Mouse (Mus musculus) activated CD4-positive, CD25-positive, alpha-beta regulatory T cell, adult 4 months (primary cell): ENCODE measurements at regions not wholly inside any gene's neighbourhood (a gene's known extent, or its start where the extent isn't known, plus 50 kb on each side); places are given as distances from the start of the nearest gene placed in this dataset.

ENCODE experiments used
- ATAC-seq: one replicate; pipeline ENCODE4 v1.8.0; 2017

DNA sequence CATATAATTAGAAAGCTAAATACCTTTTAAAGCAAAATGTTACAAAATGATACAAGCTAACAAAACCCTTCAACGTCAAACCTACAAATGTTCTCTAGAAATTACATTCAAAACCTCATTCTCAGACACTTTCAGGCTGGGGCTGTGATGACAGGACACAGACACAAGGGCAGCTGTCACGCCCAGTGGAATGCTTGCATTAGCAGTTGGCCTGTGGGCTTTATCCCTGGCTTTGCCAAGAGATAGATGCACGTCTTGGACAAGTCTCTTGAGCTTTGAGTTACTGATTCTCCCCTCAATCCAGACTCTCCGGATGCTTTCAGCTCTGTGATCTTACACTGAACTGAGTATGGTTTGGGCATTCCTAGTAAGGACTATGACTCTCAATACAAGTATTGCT, 196.1 kb upstream of the Jade1 start:
- no peak for ATAC-seq

DNA sequence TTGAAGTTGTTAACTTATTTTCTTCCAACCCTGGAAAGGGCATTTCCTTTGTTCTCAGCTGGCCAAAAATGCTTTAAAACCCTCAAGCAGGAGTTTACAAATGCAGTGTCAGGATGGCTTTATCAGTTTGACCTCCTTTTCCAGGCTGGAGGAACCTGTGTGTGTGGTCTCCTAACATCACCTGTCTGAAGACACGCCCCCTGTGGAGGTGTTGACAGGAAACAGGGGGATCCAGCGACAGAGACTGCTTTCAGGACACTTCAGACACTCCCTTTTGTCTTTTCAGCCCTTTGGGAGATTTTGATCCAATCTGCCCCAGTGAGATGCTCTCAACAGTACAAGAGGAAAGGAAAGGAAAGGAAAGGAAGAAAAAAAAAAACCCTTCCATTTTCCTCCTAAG, 202.5 kb upstream of the Jade1 start:
- ATAC-seq, result no peak

DNA sequence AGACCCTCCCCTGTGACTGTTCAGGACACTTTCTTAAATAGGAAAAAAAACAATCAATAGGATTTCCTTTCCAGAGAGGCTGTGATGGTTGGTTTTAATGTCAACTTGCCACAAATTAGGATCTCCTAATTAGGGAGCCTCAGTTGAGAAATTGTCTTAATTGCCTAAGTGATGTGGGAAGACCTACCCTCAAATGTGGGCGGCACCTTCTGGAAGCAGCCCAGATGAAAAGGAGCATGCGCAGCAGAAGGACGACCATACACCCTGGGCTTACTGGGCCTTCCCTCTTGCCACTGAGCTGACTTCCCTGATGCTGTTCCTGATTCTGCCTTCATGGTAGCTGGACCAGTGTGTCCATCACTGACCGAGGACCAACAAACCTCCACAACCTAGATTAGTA, 203.7 kb upstream of the Jade1 start:
- no peak for ATAC-seq

DNA sequence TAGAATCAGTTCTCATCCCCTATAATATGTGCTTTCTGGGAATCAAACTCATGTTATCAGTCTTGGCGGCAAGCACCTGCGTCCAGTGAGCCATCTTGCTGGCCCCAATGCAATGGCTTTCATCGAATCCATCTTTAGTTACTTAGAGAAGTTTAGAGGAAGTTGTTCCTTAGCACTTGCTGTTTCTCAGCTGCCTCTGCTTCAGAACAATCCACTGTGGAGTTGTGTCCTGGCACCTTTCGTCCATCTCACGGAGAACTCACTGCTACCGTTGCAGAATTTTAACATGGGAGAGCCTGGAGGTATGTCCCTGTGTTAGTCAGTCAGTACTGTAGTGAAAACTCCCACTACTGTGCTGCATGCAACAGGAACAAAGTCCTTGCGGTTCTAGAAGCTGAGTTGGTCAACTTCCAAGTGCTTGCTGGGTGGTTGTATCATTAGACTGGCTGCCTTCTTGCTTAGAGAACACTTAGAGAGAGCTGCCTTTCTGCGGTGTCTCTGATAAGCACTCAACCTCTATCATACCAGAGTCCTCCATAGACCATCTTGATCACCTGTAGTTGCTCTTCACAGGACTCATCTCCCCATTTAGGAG, 204.3 kb upstream of the Jade1 start:
- ATAC-seq, result no peak

DNA sequence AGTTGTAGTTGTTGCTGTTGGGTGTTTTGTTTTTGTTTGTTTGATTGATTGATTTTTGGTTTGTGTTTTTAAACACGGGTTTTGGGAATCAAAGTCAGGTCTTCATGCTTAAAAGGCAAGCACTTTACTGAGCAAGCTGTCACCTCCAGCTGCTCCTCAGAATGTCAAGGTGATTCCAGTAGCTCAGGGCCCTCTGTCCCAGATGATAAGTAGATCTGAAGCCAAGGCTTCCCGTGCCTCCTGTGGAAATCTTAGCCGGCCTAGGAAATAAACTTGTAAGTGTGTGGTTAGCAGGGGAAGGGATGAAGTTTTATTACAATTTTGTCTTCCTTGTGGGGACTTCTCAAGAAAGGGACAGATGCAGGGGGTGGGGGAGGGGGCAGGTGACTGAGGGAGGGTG, 205.2 kb upstream of the Jade1 start:
- ATAC-seq, result no peak

DNA sequence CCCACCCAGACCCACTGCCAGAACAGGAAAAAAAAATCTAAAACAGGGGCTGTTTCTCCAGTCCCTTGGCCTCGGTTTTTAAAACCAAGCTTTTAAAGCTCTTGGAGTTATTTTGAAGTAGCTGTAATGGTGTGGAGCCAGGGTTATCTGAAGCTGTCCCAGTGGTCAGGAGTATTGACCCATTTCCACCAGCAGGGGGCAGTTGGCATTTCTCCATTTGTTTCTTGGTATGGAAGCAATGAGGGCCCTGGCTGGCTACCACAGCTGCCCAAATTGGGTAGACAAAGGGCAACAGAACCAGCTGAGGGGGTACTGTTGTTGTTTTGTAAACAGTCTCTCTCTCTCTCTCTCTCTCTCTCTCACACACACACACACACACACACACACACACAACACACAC, 206.7 kb upstream of the Jade1 start:
- no peak for ATAC-seq

DNA sequence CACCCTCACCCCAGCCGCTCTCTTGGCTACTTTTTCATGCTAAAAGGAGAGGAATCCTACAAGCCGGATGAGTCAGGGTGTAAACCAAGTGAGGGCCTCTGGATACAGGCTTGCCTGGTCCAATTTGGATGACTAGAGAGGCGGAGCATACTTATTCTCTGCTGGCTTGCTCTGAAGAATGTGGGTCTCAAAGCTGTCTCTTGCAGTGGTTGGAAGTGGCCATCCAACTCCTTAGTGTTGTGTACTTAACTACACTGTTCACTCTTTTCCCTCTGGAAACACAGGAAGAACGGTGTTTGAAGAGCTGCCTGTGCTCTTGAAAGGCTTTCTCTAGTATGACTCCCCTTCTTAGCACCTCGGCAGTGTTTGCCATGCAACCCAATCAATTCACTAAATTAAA, 208.7 kb upstream of the Jade1 start:
- no peak for ATAC-seq

DNA sequence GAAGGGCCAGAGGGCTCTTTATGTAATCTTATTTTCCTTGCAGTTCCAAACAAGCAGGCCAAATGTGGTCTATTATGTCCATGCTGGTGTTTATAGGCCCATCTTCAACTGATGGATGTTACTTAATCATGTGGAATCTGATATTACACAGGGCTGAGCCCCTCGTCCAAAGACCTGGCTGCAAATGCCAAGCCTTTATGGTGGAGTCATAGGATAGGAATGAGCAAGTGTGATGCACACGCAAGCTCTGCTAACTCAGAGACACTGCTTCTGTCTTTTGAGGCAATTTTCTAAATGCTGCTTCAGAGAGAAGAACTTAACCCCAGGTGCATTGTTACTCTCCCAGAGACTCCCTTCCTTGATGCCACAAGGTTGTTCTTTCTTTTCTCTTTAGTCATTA, 212.1 kb upstream of the Jade1 start:
- no peak for ATAC-seq

DNA sequence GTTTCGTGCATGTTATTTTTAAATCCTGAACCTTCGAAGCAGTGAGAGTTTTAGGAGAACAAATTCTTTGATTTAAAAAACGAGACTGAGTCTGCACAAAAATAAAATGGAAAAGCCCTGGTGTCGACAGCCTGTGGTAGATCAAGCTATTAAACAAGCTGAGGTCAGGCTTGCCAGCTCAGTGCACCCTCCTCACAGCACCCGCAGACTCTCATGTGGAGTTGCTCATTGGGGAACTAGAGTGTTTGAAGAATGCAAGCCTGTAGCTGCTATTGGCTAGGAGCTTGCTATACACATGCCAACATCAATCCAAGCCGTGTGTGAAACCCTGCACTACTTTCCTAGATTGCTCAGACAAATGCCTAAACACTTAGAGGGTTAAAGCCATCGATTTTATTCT, 223.1 kb upstream of the Jade1 start:
- no peak for ATAC-seq

DNA sequence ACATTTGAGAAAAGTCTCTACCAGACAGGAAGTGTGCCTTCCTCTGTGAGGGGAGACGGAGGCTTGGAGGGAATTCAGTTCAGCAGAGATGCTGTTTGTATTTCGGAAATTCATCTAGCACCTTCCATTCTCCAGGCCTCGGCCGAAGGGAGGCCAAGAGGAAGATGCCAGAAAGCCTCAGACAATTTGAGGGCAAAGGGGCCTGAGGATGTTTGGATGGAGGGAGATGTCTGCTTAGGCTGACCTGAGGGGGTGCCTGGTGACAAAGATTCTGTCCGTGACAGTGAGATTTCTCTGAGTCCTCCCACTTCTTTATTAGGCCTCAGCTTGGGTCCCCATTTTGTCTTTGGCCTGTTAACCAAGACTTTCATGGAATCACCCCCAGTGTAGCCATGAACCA, 225.2 kb upstream of the Jade1 start:
- ATAC-seq, result no peak

DNA sequence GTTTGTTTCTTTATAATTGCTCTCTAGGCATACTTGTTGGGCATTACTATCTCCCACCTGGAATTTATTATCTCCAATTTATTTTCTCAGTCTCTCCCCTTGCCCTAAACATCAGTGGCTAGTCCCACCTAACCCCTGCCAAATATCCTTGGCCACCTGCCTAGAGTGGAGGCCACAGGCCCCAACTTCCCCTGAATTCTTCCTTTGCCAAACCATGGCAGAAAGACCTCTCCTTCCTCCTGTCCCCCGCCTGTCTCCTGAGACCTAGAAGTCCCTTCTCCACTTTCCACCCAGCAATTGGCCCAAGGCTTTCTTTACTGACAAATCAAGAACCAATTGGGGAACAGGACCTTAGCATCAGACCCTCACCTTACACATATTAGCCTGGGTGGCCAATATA, 226.7 kb upstream of the Jade1 start:
- no peak for ATAC-seq

DNA sequence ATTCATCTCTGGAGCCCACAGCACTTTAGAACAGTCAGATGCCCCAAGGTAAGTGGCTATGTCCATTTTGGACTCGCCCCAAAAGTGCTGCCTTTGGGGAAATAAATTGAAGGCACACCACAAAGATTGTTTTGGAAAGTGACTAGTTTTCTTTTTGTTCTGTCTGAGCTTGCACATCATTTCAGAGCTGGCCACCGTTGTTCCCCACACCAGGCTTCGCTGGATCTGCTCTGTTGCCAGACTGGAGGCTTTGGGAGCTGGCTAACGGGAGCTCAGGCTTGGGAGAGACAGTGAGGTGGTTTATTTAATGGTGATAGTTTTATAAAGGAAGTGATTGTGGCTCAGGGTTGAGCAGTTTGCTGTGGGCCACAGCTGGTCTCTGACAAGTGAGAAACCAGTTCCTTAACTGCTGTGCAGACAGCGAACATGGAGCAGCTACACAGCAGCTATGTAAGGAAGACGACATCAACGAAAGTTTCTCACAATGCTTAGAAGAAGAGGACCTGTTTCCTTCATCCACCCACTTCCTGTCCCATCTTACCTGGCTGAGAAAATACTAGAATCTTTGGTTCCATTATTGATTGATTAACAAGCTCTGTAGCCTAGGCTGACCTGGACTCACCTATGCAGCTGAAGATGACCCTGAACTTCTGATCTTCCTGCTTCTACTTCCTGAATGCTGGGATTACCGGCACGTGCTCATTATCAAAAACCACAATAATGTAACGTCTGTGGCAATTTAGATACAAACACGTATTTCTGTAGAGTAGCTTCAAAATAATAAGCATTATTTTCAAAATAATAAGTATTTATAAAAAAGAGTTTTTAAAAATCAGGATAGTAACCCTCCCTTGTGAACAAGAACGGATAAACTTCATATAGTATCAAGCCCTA, 229.1 kb upstream of the Jade1 start:
- ATAC-seq, result no peak

DNA sequence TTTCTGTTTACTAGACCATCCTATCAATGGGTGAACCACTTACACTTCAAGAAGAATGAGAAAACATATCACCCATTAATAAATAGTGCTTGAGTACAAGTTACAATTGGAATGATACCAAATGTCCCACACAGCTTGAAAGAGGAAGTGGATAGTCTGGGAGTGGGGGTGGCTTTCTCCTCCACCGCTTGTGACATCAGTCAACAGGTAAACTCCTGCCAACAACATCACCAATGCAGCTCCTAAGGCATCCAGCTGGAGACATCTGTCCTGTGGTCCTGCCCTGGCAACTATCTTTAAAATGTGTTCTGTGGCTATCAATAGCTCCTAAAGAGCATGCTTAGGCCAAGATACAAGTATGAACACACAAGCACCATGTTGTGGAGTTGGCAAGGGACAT, 233.7 kb upstream of the Jade1 start:
- ATAC-seq, result no peak

DNA sequence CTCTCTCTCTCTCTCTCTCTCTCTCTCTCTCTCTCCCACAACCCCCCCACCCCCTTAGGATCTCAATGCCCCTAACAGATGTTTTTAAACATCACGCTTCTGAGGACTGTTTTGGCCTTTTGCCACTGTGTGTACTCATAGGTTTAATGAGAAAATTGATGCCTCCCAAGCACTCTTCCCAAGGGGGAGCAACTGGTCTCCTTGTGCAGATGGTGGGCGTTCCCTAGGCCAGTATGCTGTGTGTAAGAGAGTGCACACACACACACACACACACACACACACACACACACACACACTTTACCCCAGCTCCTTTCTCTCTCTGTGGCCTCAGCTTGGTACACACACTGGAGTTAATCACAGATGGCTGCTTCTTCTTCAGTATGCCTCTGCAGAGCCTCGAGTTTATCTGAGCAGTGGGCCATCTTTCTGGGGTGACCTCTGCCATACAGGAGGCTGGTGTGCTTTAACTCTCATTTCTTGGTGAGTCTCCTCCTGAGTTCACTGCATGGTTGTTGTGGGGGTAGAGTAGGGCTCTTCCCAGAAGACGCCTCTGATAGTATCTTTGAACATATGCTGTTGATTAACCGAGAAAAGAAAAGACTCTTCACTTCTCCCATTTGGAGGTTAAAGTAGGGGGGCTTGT, 236.2 kb upstream of the Jade1 start:
- ATAC-seq, result no peak

DNA sequence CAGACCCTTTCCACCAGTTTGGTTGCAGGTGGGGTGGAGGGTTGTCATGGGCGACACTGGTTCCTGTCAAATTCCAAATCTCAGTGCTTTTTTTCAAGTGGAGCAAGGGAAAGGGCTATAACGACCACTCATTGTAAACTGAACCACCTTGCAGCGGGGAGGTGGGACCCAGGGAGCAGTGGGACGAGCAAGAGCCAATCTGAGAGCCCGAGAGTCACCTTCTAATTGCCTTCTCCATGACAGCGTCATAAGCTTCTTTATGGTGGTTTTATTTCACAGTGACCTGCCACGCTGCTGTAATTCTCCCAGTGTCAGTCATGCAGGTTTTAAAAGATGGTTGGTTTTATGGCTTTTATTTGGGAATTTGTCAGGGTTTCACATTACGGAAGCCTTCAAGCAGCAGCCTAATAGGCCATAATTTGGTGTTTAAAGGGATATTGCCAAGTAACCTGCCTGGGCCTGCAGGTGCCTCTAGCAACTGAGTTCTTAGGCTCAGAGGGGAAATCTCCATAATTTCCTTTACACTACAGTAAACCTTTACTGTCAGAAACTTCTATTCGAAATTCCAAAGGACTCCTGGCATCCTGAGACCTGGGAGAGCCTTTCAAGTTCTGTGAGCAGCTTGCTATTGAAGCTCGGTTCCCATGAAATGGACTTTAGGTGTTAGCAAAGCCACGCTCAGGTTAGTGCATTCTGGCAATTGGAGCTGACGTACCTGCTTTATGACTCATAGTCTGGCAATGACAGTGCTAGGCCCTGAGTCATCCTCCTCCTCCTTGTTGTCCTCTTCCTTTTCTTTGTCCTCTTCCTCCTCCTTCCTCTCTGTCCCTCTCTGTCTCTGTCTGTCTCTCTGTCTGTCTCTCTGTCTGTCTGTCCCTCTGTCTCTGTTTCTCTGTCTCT, 235.6 kb upstream of the Pgrmc2 start:
- no peak for ATAC-seq

DNA sequence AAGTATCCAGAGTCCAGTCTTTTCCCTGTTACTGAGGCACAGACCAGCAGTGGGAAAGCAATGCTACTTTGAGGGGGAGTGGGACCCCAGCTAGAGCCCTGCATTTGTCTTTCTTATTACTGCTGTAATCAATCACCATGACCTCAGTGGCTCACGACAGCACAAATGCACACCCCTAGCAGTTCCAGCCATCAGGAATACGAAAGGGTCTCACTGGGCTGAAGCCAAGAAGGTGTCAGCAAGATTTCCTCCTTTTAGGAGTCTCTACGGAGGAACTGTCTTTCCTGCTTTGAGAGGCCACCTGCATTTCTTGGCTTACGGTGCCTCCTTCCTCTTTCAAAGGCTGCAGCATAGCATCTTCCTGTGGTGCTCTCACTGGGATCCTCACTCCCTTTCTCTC, 234.3 kb upstream of the Pgrmc2 start:
- ATAC-seq, result no peak

DNA sequence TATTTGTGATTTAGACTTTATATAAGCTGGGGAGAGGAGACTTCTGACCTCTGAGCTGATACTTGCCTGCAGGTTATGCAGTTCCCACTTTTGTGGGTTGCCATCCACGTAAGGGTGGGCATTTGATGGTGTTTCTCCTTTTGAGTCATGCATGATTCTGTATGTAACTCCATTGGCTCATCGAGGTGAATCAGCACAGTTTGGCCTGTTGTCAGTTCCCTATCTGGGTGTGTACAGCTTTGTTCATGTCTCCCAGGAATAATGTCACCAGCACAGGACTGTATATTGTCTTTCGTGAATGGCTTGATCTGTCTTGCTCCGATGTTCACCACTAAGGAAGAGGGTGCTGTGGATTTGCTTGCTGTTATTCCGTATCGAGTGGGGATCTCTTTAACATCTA, 229.6 kb upstream of the Pgrmc2 start:
- no peak for ATAC-seq

DNA sequence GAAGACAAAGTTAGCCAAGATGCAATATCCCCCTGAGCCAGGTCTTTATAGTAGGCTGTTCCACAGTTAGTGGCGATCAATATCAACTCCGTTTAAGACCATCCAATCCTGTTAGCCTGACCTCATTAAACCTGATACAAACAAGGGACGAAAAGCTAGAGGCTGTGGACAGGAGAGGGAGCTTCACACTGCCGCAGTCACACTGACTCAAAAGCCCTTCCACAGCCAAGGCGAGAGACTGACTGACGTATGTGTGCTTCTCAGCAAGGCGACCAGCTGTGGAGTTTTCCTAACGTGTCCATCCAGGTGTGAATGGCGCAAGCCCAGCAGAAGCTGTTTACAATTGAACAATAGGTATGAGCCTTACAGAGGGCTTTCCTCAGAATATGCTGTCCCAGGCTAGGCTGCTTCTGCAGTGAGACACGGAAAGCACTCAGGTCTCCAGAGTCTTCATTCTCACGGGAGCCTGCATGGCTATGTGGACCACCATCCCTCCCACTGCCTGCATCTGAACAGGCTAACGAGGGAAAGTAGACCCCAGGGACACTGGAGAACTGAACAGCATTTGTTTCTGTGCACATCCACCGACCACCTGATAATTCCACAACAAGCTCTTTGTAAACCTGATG, 224.7 kb upstream of the Pgrmc2 start:
- no peak for ATAC-seq

DNA sequence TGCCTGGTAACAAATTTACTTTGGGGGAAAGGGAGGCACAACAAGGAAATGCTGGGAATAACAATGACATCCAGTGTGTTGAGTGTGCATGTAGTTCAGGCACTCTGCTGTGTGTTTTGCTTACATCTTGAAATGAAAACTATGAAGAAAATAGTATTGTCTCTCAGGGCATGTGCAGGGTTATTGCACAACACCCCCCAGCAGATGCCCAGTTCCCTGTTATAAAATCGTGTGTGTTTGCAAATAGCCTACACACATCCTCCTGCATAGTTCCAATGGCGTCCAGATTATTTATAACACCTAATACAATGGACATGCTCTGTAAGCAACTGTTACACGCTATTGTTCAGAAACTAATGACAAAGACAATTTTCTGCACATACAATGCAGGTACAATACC, 220.0 kb upstream of the Pgrmc2 start:
- ATAC-seq, result no peak

DNA sequence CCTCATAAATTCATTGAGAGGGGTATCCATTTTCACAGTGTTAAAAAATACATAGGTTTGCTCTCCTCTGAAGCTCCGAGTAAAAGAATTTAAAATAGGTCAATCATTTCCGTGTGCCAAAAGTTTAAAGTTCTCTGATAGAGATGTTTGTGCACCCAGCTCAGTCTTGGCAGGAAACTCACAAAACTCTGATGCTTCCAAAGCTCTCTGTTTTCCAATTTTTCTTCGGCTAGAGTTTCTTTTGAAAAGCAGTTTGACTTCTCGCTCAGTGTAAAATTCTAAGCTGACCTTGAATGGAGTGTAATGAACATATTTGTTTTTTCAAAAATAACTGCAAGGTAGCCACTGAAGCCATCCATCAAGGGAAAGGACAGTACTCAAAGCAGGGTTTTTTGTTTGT, 215.9 kb upstream of the Pgrmc2 start:
- no peak for ATAC-seq

DNA sequence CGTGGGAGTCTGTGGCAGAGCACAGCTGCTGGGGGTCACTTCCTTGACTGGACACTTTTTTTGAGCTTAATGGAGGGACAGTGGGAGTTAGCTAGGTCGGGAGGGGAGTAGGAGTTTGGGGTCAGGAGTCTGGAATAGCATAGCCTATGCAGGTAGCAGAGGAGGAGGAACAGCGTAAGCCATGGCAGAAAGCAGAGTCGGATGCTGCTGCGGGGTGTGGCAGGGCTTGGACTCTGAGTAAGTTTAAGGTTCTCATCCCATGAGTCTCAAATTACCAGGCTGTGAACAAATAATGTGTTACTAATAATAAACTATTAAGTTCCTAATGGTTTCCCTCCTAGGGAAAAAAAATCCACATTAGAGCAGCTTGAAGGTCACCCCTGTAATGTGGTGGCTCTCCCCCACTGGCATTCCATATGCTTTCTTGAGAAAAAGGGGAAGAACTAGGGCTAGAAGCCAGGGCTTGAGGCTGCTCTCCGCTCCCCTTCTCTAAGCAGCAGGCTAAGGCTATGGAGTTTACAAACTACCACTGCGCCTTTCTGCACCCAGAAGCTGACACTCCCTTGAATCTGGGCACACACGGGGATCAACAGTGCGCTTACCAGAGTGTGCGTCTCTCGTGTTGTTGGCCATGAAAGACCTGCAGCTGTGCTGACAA, 213.4 kb upstream of the Pgrmc2 start:
- ATAC-seq, result no peak

DNA sequence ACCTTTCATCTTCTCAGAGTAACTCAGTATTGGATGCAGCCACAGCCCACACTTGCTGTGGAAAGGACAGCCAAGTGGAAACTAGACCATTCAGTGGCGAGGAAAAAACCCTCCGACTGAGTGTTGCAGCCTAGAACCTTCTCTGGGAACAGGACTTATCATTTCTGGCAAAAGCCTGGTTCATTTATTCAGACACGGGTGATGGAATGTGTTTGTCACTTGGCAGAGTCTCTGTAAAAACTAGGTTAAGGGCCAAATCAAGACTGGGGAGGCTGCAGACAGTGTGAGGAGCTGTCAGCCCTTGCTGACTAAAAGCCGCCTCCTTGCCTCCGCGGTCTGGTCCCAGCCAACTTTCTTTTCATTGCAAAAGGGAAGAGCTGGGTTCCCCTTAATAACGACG, 212.3 kb upstream of the Pgrmc2 start:
- ATAC-seq, result no peak
